Mouse (Mus musculus) intestine, embryonic 15.5 days (tissue): ENCODE measurements around the gene Myl9. TPM values are rescaled to one million over a fixed set of nuclear protein-coding genes. Genes with fewer than 3 reads are reported as not detected.
"Not testable (repeated sequence)": the region's sequence is repeated elsewhere in the genome, so short reads cannot be mapped to it uniquely, and the experiment has no call there.

Source experiments
- ATAC-seq: fragments of 200-750 bp; cut with Nextera tagmentation; 2 replicates; pipeline ENCODE4 v1.8.0; 2017; ENCODE audit warnings: moderate TSS enrichment, moderate library complexity
- H3K27ac ChIP-seq: fragments of 300-500 bp; sonication (generic); 2 replicates; pipeline ENCODE4 v1.5.1; 2015; ENCODE audit warnings: mild to moderate bottlenecking, inconsistent platforms
- H3K27me3 ChIP-seq: fragments of 300-500 bp; sonication (generic); replicated peaks from 2 replicates; pipeline ENCODE4 v1.6.1; 2015; ENCODE audit warnings: inconsistent platforms
- H3K36me3 ChIP-seq: fragments of 300-500 bp; sonication (generic); 2 replicates; pipeline ENCODE4 v1.6.1; 2015; ENCODE audit warnings: inconsistent platforms
- H3K4me1 ChIP-seq: fragments of 300-500 bp; sonication (generic); replicated peaks from 2 replicates; pipeline ENCODE4 v1.6.1; 2015; ENCODE audit warnings: inconsistent platforms
- H3K4me2 ChIP-seq: fragments of 300-500 bp; sonication (generic); replicated peaks from 2 replicates; pipeline ENCODE4 v1.6.1; 2015; ENCODE audit warnings: mild to moderate bottlenecking, inconsistent platforms
- H3K4me3 ChIP-seq: fragments of 300-500 bp; sonication (generic); replicated peaks from 2 replicates; pipeline ENCODE4 v1.5.1; 2015; ENCODE audit warnings: inconsistent platforms
- H3K9ac ChIP-seq: fragments of 300-500 bp; sonication (generic); 2 replicates; pipeline ENCODE4 v1.6.1; 2015; ENCODE audit warnings: inconsistent platforms
- H3K9me3 ChIP-seq: fragments of 300-500 bp; sonication (generic); 2 replicates; pipeline ENCODE4 v1.6.1; 2016; ENCODE audit warnings: inconsistent platforms
- WGBS: fragments of 180-500 bp; shearing (Covaris S2); methylation state at CpG from one replicate; pipeline ENCODE4 v1.1.7; 2015; 5-methylcytosine and 5-hydroxymethylcytosine counted together
- polyA plus RNA-seq: library from polyadenylated mRNA; unstranded; fragments of >200 nt; fragmentation: Nextera tagmentation; extraction: Ambion mirVana; gene quantifications from 2 replicates; pipeline ENCODE4 v1.2.1, GENCODE M21; 2015

Myl9 gene
- polyA plus RNA-seq, 1 experiment from 2014 or later = 1,100 TPM

- Histone ChIP-seq H3K27me3 (no peaks in the 10 kb centered on the region), H3K27ac (no peak overlapping the region), H3K4me2 (no peak overlapping the region), H3K9ac (no peak overlapping the region), H3K36me3 (no peaks in the 10 kb centered on the region), H3K4me3 (no peak overlapping the region), H3K9me3 (no peaks in the 10 kb centered on the region), H3K4me1 (peaks cover 15% of the 10 kb centered on the region)
- 61% methylated on average over 1 of the region's 1 CpGs for WGBS
- no peak for ATAC-seq
Measured at GRCm38 (mm10) chr2:156816116-156816515, 40.9 kb downstream of the Myl9 start.

DNA sequence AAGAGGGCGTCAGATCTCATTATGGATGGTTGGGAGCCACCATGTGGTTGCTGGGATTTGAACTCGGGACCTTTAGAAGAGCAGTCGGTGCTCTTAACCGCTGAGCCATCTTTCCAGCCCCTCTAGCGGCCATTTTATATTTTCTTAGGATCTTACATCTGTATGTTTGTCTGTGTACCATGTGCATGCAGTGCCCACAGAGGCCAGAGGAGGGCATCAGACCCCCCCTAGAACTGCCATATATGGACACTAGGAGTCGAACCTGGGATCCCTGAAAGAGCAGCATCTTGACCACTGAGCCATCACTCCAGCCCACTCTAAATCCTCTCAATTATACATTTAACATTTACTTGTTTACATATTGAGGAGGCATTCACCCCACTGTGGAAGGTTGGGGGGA, 49.9 kb downstream of the Myl9 start:
- H3K4me3 ChIP-seq, H3K4me2 ChIP-seq, ATAC-seq, H3K9me3 ChIP-seq, H3K4me1 ChIP-seq, H3K9ac ChIP-seq, H3K27me3 ChIP-seq, H3K27ac ChIP-seq, H3K36me3 ChIP-seq: not testable (repeated sequence)
- WGBS = 91% methylated on average over 6 of the region's 6 CpGs

Other genes starting within 250 kb of the Myl9 start
- gene Aar2, start 227.8 kb upstream of the Myl9 start, polyA plus RNA-seq = 31.3 and 31.6 TPM in 2 replicates
- gene Dlgap4, start 161.7 kb upstream of the Myl9 start, polyA plus RNA-seq = 54.3 and 54.6 TPM in 2 replicates
- gene Tgif2, start 64.6 kb downstream of the Myl9 start, polyA plus RNA-seq = 34.3 and 38.3 TPM in 2 replicates
- 5.3 and 6.7 TPM in 2 replicates for gene 4930518I15Rik, start 82.5 kb downstream of the Myl9 start, polyA plus RNA-seq
- gene Rab5if, start 87.7 kb downstream of the Myl9 start, polyA plus RNA-seq = 304 and 311 TPM in 2 replicates
- gene Sla2, start 111.8 kb downstream of the Myl9 start, polyA plus RNA-seq = 0.53 and 0.66 TPM in 2 replicates
- 41.7 and 42.9 TPM in 2 replicates for gene Ndrg3, start 216.6 kb downstream of the Myl9 start, polyA plus RNA-seq
- gene Dsn1, start 231.7 kb downstream of the Myl9 start, polyA plus RNA-seq = 28.3 and 29.4 TPM in 2 replicates